Mouse (Mus musculus): ENCODE data around the gene Hspb11.

Hspb11 gene

GRCm38 (mm10) chr4:107318646-107319045 lies 65.3 kb downstream of the Hspb11 start:
- no peak for DNase-seq

DNA sequence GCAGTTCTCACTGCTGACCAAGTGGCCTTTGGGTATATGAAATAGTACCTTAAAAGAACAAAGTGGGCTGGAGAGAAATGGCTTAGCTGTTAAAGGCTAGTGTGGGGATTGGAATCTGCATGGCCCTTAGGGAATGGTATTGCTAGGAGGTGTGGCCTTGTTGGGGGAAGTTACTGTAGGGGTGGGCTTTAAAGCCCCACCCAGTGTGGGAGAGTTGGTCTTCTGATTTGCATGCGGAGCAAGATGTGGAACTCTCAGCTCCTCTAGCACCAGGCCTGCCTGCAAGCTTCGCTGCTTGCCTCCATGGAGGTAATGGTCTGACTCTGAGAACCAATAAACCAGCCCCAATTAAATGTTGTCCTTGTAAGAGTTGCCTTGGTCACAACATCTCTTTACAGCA lies 67.6 kb downstream of the Hspb11 start:
- no peak for DNase-seq

- DNase-seq: no peak
These were observed 69.7 kb downstream of the Hspb11 start for GRCm38 (mm10) chr4:107323113-107323512.

DNA sequence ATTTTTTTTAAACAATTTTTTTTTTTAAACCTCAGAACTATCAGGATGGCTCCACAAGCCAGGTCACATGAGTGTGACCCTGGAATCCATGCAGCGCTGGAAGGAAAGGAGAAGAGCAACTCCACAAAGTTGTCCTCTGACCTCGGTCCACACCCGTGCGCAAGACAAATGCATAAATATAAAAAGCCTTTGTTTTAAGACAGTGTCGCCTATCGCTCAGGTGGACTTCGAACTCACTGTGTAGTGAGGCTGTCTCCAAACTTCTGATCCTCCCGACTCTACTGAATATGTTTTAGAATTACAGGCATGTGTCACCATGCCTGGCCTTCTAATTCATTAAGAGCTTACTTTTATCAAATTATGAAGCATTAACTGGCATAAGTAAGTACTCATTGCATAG lies 75.1 kb downstream of the Hspb11 start:
- DNase-seq: no peak
